Mouse (Mus musculus): ENCODE data around the gene Ttc36. TPM values are rescaled to one million over a fixed set of nuclear protein-coding genes. Genes with fewer than 3 reads are reported as not detected.
"Not testable (repeated sequence)": the region's sequence is repeated elsewhere in the genome, so short reads cannot be mapped to it uniquely, and the experiment has no call there.

Gene Ttc36
- polyA plus RNA-seq, 1 experiment, result 17.6 TPM

DNA sequence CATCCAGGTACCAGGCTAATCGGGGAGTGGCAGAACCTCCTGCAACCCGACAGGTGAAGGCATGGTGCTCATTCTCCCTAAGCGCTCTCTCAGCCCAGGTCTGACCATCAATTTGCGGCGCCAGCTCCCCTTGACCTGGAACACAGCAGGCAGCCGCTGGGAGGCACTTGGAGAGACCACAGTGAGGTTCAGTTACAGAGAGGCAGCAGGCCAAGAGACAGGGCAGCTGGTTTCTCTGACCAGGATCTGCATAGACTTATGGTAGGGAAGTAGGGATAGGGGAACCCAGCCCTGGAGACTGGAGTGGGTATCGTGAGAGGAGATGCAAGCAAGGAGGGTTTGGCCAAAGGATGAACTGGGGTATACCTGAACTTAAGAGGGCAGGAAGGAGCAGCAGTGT, 4.6 kb downstream of the Ttc36 start:
- no peak for TF ChIP-seq CTCF (IDR thresholded peaks at IDR 0.05; ENCODE audit: insufficient read depth, low read length)
- no peak for TF ChIP-seq POLR2A (IDR thresholded peaks at IDR 0.05; ENCODE audit: borderline replicate concordance, extremely low read depth, low read depth, low read length)
- no peak for DNase-seq
- H3K4me1 ChIP-seq (ENCODE audit: control insufficient read depth, insufficient read depth, low read length), result no peaks in the 10 kb centered on the region
- 47% methylated on average over 7 of the region's 7 CpGs for WGBS
- H3K4me3 ChIP-seq (replicated peaks; ENCODE audit: extremely low read depth, low read depth, low read length), result no peak overlapping the region

GRCm38 (mm10) chr9:44792842-44793241, 10.0 kb downstream of the Ttc36 start:
- 79% methylated on average over 9 of the region's 9 CpGs for WGBS
- DNase-seq, result no peak
- TF ChIP-seq CTCF (IDR thresholded peaks at IDR 0.05; ENCODE audit: insufficient read depth, low read length) (no peak), POLR2A (IDR thresholded peaks at IDR 0.05; ENCODE audit: borderline replicate concordance, extremely low read depth, low read depth, low read length) (no peak)
- H3K4me3 ChIP-seq (replicated peaks; ENCODE audit: extremely low read depth, low read depth, low read length), result no peak overlapping the region
- no peaks in the 10 kb centered on the region for H3K4me1 ChIP-seq (ENCODE audit: control insufficient read depth, insufficient read depth, low read length)

DNA sequence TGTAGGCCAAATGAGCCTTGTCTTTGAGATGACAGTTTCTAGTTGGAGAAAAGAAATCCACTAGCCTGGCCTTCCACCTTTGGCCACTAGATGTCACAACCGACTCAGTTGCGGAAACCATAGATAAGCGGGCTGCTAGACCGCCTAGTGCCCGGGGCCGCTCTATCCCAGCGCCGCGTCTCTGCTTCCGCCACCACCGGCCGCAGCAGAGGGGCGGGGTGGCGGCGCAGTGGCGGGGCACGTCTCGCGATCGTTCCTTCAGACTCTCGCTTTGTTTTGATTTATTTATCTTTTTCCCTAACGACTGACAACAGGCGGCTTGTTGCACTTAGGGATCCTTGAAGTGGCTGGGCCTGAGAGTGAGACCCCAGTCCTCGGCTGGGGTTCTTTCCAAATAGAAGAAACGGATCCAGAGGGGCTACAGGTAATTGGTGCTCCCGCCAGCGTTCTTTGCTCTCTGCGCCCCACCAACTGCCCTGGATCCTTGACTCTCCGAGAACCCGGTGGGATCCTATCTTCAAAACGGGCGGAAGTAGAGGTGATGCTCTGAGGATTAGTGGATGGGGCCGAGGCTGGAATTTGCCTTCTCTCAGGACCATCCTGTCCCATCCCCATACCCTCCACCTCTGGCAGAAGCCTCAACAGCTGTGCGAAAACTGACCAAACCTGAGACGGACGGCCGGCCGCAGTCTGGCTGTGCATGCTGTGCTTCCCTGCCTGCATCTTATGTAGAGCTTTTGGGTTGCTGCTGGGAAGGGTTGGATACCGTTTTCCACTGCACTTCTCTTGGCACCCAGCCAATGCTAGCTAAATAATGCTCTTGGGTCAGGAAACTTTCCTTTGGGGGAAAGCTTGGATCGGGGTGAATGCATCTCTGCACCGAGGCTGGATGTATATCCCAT, 29.9 kb downstream of the Ttc36 start:
- 1% methylated on average over 41 of the region's 41 CpGs for WGBS
- Histone ChIP-seq H3K4me3 (replicated peaks; ENCODE audit: extremely low read depth, low read depth, low read length) (peak overlapping the region; percentile 81), H3K4me1 (ENCODE audit: control insufficient read depth, insufficient read depth, low read length) (peaks cover 9% of the 10 kb centered on the region)
- peak; percentile 90 for DNase-seq
- TF ChIP-seq CTCF (IDR thresholded peaks at IDR 0.05; ENCODE audit: insufficient read depth, low read length), result peak; percentile 68
- TF ChIP-seq POLR2A (IDR thresholded peaks at IDR 0.05; ENCODE audit: borderline replicate concordance, extremely low read depth, low read depth, low read length), result peak; percentile 32; the same call in 1 of the 2 replicates

DNA sequence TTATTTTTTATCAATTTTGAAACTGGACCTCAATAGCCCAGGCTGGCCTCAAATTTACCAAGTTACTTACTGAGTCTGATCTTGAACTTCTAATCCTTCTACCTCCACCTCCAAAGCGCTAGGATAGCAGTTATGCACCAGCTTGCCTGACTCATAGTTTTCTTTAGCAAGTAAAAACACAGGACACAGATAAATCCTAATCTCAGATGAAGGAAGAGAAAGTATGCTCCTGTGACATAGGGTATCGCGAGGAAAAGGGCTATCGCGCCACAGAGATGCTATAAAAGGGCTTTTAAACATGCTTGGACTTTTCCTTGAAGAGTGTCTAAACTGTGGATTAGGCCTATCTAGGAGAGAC, 30.5 kb downstream of the Ttc36 start:
- no peak for DNase-seq
- 29% methylated on average over 5 of the region's 5 CpGs for WGBS
- Histone ChIP-seq H3K4me1 (ENCODE audit: control insufficient read depth, insufficient read depth, low read length) (peaks cover 9% of the 10 kb centered on the region), H3K4me3 (replicated peaks; ENCODE audit: extremely low read depth, low read depth, low read length) (no peak overlapping the region)
- TF ChIP-seq POLR2A (IDR thresholded peaks at IDR 0.05; ENCODE audit: borderline replicate concordance, extremely low read depth, low read depth, low read length) (no peak), CTCF (IDR thresholded peaks at IDR 0.05; ENCODE audit: insufficient read depth, low read length) (no peak)

GRCm38 (mm10) chr9:44771376-44771775, 31.5 kb downstream of the Ttc36 start:
- WGBS, result 95% methylated on average over 5 of the region's 5 CpGs
- Histone ChIP-seq H3K4me3 (replicated peaks; ENCODE audit: extremely low read depth, low read depth, low read length) (no peak overlapping the region), H3K4me1 (ENCODE audit: control insufficient read depth, insufficient read depth, low read length) (peaks cover 9% of the 10 kb centered on the region)
- DNase-seq, result no peak
- TF ChIP-seq POLR2A (IDR thresholded peaks at IDR 0.05; ENCODE audit: borderline replicate concordance, extremely low read depth, low read depth, low read length) (no peak), CTCF (IDR thresholded peaks at IDR 0.05; ENCODE audit: insufficient read depth, low read length) (no peak)

GRCm38 (mm10) chr9:44768029-44768394, 34.9 kb downstream of the Ttc36 start:
- not testable (repeated sequence) for H3K4me3 ChIP-seq (replicated peaks; ENCODE audit: extremely low read depth, low read depth, low read length); DNase-seq
- H3K4me1 ChIP-seq (ENCODE audit: control insufficient read depth, insufficient read depth, low read length), result peaks cover 10% of the 10 kb centered on the region
- 35% methylated on average over 8 of the region's 9 CpGs for WGBS

DNA sequence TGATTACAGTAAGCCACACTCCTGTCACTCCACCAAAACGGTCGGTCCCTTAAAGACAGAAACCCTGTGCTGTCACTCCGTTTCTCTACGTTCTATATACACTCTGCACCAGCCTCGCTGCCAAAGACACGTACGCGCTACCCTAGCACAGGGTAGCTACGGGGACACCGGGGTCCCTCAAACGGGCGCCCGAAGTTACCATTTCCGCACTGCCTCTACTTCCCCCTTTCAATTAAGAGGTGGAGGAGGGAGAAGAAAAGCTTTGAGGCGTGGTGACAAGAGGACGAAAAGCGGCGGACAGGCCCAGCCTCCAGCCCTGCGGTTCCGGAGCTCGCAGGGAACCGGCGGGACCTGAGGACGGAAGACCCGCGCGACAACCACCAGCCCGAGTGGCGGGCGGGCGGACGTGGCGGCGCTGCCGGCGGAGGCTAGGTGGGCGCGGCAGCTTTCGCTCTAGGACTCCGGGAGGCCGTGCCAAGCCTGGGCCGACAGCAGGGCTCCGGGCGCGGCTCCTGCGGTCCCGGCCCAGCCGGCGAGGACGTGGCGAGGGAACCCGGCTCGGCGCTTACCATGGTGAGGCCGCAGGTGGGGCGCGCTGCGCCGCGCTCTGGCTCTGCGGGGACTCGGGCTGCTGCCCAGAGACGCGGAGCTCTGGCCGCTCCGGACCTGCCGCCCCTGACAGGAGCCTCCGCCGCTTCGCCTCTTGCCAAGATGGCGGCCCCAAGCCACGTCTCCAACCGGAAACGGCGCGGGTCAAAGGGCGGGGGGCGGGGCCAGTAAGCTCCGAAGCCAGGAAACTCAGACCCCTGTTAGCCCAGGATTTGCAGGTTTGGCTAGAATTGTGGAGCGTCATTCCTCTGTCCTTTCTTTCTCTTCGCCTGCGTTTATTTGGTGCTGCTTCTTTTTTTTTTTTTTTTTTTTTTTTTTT, 35.5 kb downstream of the Ttc36 start, which contains the start of the genes Arcn1 and Ift46:
Gene Arcn1, minus strand, starts transcription at position 745 of the 928 bp plus-strand sequence.
Gene Ift46, plus strand, starts transcription at position 808 of the 928 bp plus-strand sequence.
- under 1% methylated on average over 82 of the region's 82 CpGs for WGBS
- DNase-seq, result peak; percentile 85
- TF ChIP-seq POLR2A (IDR thresholded peaks at IDR 0.05; ENCODE audit: borderline replicate concordance, extremely low read depth, low read depth, low read length) (peak; percentile 80), CTCF (IDR thresholded peaks at IDR 0.05; ENCODE audit: insufficient read depth, low read length) (no peak)
- peaks cover 11% of the 10 kb centered on the region for H3K4me1 ChIP-seq (ENCODE audit: control insufficient read depth, insufficient read depth, low read length)
- H3K4me3 ChIP-seq (replicated peaks; ENCODE audit: extremely low read depth, low read depth, low read length), result peak within 1 kb of the TSS; percentile 78

- Histone ChIP-seq H3K4me3 (replicated peaks; ENCODE audit: extremely low read depth, low read depth, low read length) (no peak overlapping the region), H3K4me1 (ENCODE audit: control insufficient read depth, insufficient read depth, low read length) (peaks cover 24% of the 10 kb centered on the region)
- WGBS, result 15% methylated on average over 2 of the region's 2 CpGs
- no peak for DNase-seq
- TF ChIP-seq POLR2A (IDR thresholded peaks at IDR 0.05; ENCODE audit: borderline replicate concordance, extremely low read depth, low read depth, low read length) (no peak), CTCF (IDR thresholded peaks at IDR 0.05; ENCODE audit: insufficient read depth, low read length) (no peak)
Measured at GRCm38 (mm10) chr9:44760873-44761272, 42.0 kb downstream of the Ttc36 start.

Other genes starting within 250 kb of the Ttc36 start
- gene Cxcr5, start 241.2 kb downstream of the Ttc36 start, polyA plus RNA-seq (2012; rRNA removed), result 6.0 TPM in 2 replicates
- gene Ddx6, start 198.2 kb downstream of the Ttc36 start, polyA plus RNA-seq (2012; rRNA removed), result 17.4 and 24.2 TPM in 2 replicates
- not detected in 2 replicates for gene Treh, start 129.8 kb downstream of the Ttc36 start, polyA plus RNA-seq (2012; rRNA removed)
- gene Phldb1, start 67.9 kb downstream of the Ttc36 start, polyA plus RNA-seq (2012; rRNA removed), result 87.6 and 93.5 TPM in 2 replicates
- gene Arcn1, start 35.2 kb downstream of the Ttc36 start, polyA plus RNA-seq (2012; rRNA removed), result 26.6 and 40.8 TPM in 2 replicates
- gene Ift46, start 35.2 kb downstream of the Ttc36 start, polyA plus RNA-seq (2012; rRNA removed), result 38.9 and 67.5 TPM in 2 replicates
- 3.7 and 5.1 TPM in 2 replicates for gene Tmem25, start 3.8 kb downstream of the Ttc36 start, polyA plus RNA-seq (2012; rRNA removed)
- gene Kmt2a, start 78.2 kb upstream of the Ttc36 start, polyA plus RNA-seq (2012; rRNA removed), result 18.8 and 22.6 TPM in 2 replicates
- gene Atp5l, start 117.7 kb upstream of the Ttc36 start, polyA plus RNA-seq (2012; rRNA removed), result 105 and 150 TPM in 2 replicates
- 7.3 and 13.6 TPM in 2 replicates for gene Ube4a, start 162.5 kb upstream of the Ttc36 start, polyA plus RNA-seq (2012; rRNA removed)
- 1.3 and 2.3 TPM in 2 replicates for gene Cd3g, start 177.4 kb upstream of the Ttc36 start, polyA plus RNA-seq (2012; rRNA removed)
- gene Cd3d, start 178.7 kb upstream of the Ttc36 start, polyA plus RNA-seq (2012; rRNA removed), result 1.6 and 2.0 TPM in 2 replicates
- 3.0 and 4.8 TPM in 2 replicates for gene Cd3e, start 206.6 kb upstream of the Ttc36 start, polyA plus RNA-seq (2012; rRNA removed)
- 3.3 and 8.6 TPM in 2 replicates for gene Mpzl2, start 236.7 kb upstream of the Ttc36 start, polyA plus RNA-seq (2012; rRNA removed)